Mouse (Mus musculus): ENCODE measurements around the gene Zfp146.
"Not testable (repeated sequence)": the region's sequence is repeated elsewhere in the genome, so short reads cannot be mapped to it uniquely, and the experiment has no call there.

Gene Zfp146

GRCm38 (mm10) chr7:30169583-30170282 lies at the start of gene Zfp146:
Gene Zfp146, minus strand, starts transcription at chr7:30169750.
- peak; percentile 90 for DNase-seq (ENCODE audit: low spot score)

GRCm38 (mm10) chr7:30217277-30217676 lies 47.7 kb upstream of the Zfp146 start:
- DNase-seq (ENCODE audit: low spot score): no peak

GRCm38 (mm10) chr7:30216723-30217151 lies 47.2 kb upstream of the Zfp146 start:
- DNase-seq (ENCODE audit: low spot score): no peak

GRCm38 (mm10) chr7:30215875-30216274 lies 46.3 kb upstream of the Zfp146 start:
- no peak for DNase-seq (ENCODE audit: low spot score)

GRCm38 (mm10) chr7:30213881-30214280 lies 44.3 kb upstream of the Zfp146 start:
- peak; percentile 77 for DNase-seq (ENCODE audit: low spot score)

- no peak for DNase-seq (ENCODE audit: low spot score)
These were observed 41.5 kb upstream of the Zfp146 start for GRCm38 (mm10) chr7:30211025-30211424.

GRCm38 (mm10) chr7:30206364-30206763 lies 36.8 kb upstream of the Zfp146 start:
- not testable (repeated sequence) for DNase-seq (ENCODE audit: low spot score)

GRCm38 (mm10) chr7:30205383-30205782 lies 35.8 kb upstream of the Zfp146 start:
- DNase-seq (ENCODE audit: low spot score): no peak

- peak; percentile 78 for DNase-seq (ENCODE audit: low spot score)
These were observed 34.8 kb upstream of the Zfp146 start for GRCm38 (mm10) chr7:30204380-30204779.

- DNase-seq (ENCODE audit: low spot score): no peak
These were observed 33.5 kb upstream of the Zfp146 start for GRCm38 (mm10) chr7:30202895-30203690.

GRCm38 (mm10) chr7:30200661-30201060 lies 31.1 kb upstream of the Zfp146 start:
- DNase-seq (ENCODE audit: low spot score): not testable (repeated sequence)

- no peak for DNase-seq (ENCODE audit: low spot score)
These were observed 30.6 kb upstream of the Zfp146 start for GRCm38 (mm10) chr7:30200200-30200599.

GRCm38 (mm10) chr7:30199498-30200139 lies 30.1 kb upstream of the Zfp146 start:
- no peak for DNase-seq (ENCODE audit: low spot score)

- no peak for DNase-seq (ENCODE audit: low spot score)
These were observed 29.0 kb upstream of the Zfp146 start, which contains the start of gene Capns1 for GRCm38 (mm10) chr7:30198481-30198971. Gene Capns1, minus strand, starts transcription at chr7:30198811.

GRCm38 (mm10) chr7:30197592-30198129 lies 28.1 kb upstream of the Zfp146 start:
- DNase-seq (ENCODE audit: low spot score): no peak

GRCm38 (mm10) chr7:30196171-30196570 lies 26.6 kb upstream of the Zfp146 start:
- no peak for DNase-seq (ENCODE audit: low spot score)

- DNase-seq (ENCODE audit: low spot score): no peak
These were observed 25.9 kb upstream of the Zfp146 start for GRCm38 (mm10) chr7:30195461-30195860.

- DNase-seq (ENCODE audit: low spot score): peak; percentile 93
These were observed 25.3 kb upstream of the Zfp146 start for GRCm38 (mm10) chr7:30194884-30195283.

- no peak for DNase-seq (ENCODE audit: low spot score)
These were observed 24.7 kb upstream of the Zfp146 start for GRCm38 (mm10) chr7:30194101-30194831.

- peak; percentile 72 for DNase-seq (ENCODE audit: low spot score)
These were observed 24.1 kb upstream of the Zfp146 start for GRCm38 (mm10) chr7:30193581-30194100.

- DNase-seq (ENCODE audit: low spot score): no peak
These were observed 23.5 kb upstream of the Zfp146 start for GRCm38 (mm10) chr7:30193013-30193412.

All from ovary, adult 18-20 months (tissue).